Mouse (Mus musculus) G1E (cell line): Measurements from ENCODE around the gene Commd4. TPM values are rescaled to one million over a fixed set of nuclear protein-coding genes. Genes with fewer than 3 reads are reported as not detected.

Experiments
- ATAC-seq: 2 replicates; pipeline ENCODE4 v1.8.0; 2016; ENCODE audit warnings: mild to moderate bottlenecking; ENCODE audit not compliant: insufficient number of reproducible peaks, poor library complexity, low FRiP score, severe bottlenecking; ENCODE audit errors: extremely low read depth
- DNase-seq: peaks from one replicate; pipeline ENCODE4 v3.0.0; 2012; ENCODE audit warnings: low spot score
- H3K27me3 ChIP-seq: 2 replicates; pipeline ENCODE4 v1.6.1; 2012; ENCODE audit warnings: mild to moderate bottlenecking, low read length, inconsistent platforms; ENCODE audit not compliant: insufficient read depth
- H3K36me3 ChIP-seq: replicated peaks from 2 replicates; pipeline ENCODE3; 2012; ENCODE audit warnings: mild to moderate bottlenecking, inconsistent platforms
- H3K4me1 ChIP-seq: 2 replicates; pipeline ENCODE4 v1.6.1; 2012; ENCODE audit warnings: low read depth, low read length, inconsistent platforms, mixed read lengths; ENCODE audit not compliant: insufficient read depth
- H3K4me3 ChIP-seq: 2 replicates; pipeline ENCODE4 v1.5.1; 2012; ENCODE audit warnings: low read depth, mild to moderate bottlenecking, inconsistent platforms, low read length, moderate library complexity, mixed read lengths
- H3K9me3 ChIP-seq: replicated peaks from 2 replicates; pipeline ENCODE4 v1.6.1; 2012; ENCODE audit warnings: inconsistent platforms
- CTCF ChIP-seq: IDR thresholded peaks from 2 replicates; pipeline ENCODE4 v1.5.1; 2012; ENCODE audit warnings: low read depth, low read length, inconsistent platforms, mixed read lengths
- GATA1 ChIP-seq: IDR thresholded peaks from 2 replicates; pipeline ENCODE4 v1.6.1; 2012; ENCODE audit warnings: borderline replicate concordance, low read length, inconsistent platforms, mixed read lengths
- GATA2 ChIP-seq: IDR thresholded peaks from 2 replicates; pipeline ENCODE4 v1.6.1; 2012; ENCODE audit warnings: low read depth, low read length, inconsistent platforms, borderline replicate concordance
- POLR2AphosphoS5 ChIP-seq: IDR thresholded peaks from 2 replicates; pipeline ENCODE4 v1.6.1; 2012; ENCODE audit warnings: low read depth, low read length, inconsistent platforms; ENCODE audit not compliant: insufficient replicate concordance
- TAL1 ChIP-seq: conservative IDR thresholded peaks from 2 replicates; pipeline ENCODE4 v1.6.1; 2012; ENCODE audit warnings: low read depth, low read length, inconsistent platforms, mixed read lengths
- polyA plus RNA-seq: library from polyadenylated mRNA; stranded (reverse); fragments of >175 nt; gene quantifications from 2 replicates; pipeline ENCODE4 v1.2.3, GENCODE M21; 2012
- total RNA-seq, 2 experiments: library from RNA; stranded (forward) in 1 of 2; stranded (reverse) in 1 of 2; fragments of 200-1000 nt in 1 of 2; fragments of >200 nt in 1 of 2; fragmentation: Nextera tagmentation in 1 of 2; gene quantifications; 2 replicates each; pipeline ENCODE4 v1.2.3; 2014 to 2017

Gene Commd4
- total and polyA plus RNA-seq, 3 experiments, result 36.2 to 175 (median 59.7) TPM

DNA sequence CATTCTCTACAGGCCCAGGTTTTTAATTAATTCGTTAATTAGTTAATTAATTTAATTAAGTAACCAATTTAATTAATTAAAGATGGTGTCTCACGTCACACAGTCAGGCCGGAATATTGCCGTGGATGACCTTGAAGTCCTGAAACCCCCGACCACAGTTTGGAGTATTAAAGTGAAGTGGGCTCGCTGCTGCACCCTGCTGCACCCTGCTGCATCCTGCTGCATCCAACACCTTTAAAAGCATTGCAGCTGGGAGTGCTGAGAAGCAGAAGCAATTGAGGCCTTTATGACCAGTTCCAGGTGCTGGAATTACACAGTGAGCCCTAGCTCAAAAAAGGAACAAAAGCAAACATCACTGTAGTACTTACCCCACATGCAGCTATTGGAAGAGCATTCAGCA lies 5.8 kb downstream of the Commd4 start:
- Histone ChIP-seq H3K27me3 (no peaks in the 10 kb centered on the region), H3K4me1 (peaks cover 38% of the 10 kb centered on the region), H3K4me3 (no peak overlapping the region), H3K36me3 (peaks cover 35% of the 10 kb centered on the region), H3K9me3 (no peaks in the 10 kb centered on the region)
- ATAC-seq, result no peak
- DNase-seq, result no peak
- TF ChIP-seq GATA2 (no peak), CTCF (no peak), POLR2AphosphoS5 (no peak), GATA1 (no peak), TAL1 (no peak)

DNA sequence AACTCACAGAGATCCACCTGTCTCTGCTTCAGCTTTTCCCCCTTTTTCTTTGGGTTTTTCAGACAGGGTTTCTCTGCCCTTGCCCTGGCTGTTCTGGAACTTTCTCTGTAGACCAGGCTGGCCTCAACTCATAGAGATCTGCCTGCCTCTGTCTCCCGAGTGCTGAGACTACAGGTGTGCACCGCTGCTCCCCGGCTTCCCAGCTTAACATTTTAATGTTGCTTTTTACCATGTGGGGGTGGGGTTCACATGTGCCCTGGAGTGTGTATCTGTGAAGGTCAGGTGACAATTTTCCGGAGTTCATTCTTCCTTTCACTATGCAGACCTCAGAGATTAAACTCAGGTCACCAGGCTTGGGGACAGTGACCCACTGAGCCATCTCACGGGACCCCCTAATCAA lies 7.9 kb downstream of the Commd4 start:
- DNase-seq, result no peak
- no peak overlapping the region for H3K4me3 ChIP-seq
- H3K4me1 ChIP-seq, result peaks cover 30% of the 10 kb centered on the region

GRCm38 (mm10) chr9:57149021-57149420 lies 9.1 kb downstream of the Commd4 start:
- DNase-seq (no peak), ATAC-seq (no peak)
- no peaks in the 10 kb centered on the region for H3K9me3 ChIP-seq
- peaks cover 28% of the 10 kb centered on the region for H3K4me1 ChIP-seq
- peaks cover 18% of the 10 kb centered on the region for H3K36me3 ChIP-seq
- no peak for TF ChIP-seq GATA2
- no peak for TF ChIP-seq CTCF
- TF ChIP-seq TAL1, result no peak
- TF ChIP-seq GATA1, result no peak
- TF ChIP-seq POLR2AphosphoS5, result no peak
- H3K4me3 ChIP-seq, result peak overlapping the region; percentile 72; the same call in 1 of the 2 replicates
- no peaks in the 10 kb centered on the region for H3K27me3 ChIP-seq

More for the DNA sequence above, 7.9 kb downstream of the Commd4 start:
- Histone ChIP-seq H3K36me3 (peaks cover 18% of the 10 kb centered on the region), H3K9me3 (no peaks in the 10 kb centered on the region), H3K27me3 (no peaks in the 10 kb centered on the region)
- TF ChIP-seq CTCF (no peak), GATA2 (no peak), GATA1 (no peak), POLR2AphosphoS5 (no peak), TAL1 (no peak)
- no peak for ATAC-seq

- TF ChIP-seq TAL1, result no peak
- TF ChIP-seq POLR2AphosphoS5, result no peak
- TF ChIP-seq GATA1, result no peak
- TF ChIP-seq CTCF, result no peak
- TF ChIP-seq GATA2, result no peak
- Histone ChIP-seq H3K36me3 (peaks cover 23% of the 10 kb centered on the region), H3K9me3 (no peaks in the 10 kb centered on the region), H3K4me3 (peak within 1 kb of the TSS; percentile 72), H3K27me3 (no peaks in the 10 kb centered on the region), H3K4me1 (peaks cover 28% of the 10 kb centered on the region)
- ATAC-seq (peak; percentile 77), DNase-seq (peak; percentile 82)
These were observed 9.8 kb downstream of the Commd4 start, which contains the start of gene Neil1 for GRCm38 (mm10) chr9:57148144-57148878. Gene Neil1 (minus strand): TSS chr9:57148305.

DNA sequence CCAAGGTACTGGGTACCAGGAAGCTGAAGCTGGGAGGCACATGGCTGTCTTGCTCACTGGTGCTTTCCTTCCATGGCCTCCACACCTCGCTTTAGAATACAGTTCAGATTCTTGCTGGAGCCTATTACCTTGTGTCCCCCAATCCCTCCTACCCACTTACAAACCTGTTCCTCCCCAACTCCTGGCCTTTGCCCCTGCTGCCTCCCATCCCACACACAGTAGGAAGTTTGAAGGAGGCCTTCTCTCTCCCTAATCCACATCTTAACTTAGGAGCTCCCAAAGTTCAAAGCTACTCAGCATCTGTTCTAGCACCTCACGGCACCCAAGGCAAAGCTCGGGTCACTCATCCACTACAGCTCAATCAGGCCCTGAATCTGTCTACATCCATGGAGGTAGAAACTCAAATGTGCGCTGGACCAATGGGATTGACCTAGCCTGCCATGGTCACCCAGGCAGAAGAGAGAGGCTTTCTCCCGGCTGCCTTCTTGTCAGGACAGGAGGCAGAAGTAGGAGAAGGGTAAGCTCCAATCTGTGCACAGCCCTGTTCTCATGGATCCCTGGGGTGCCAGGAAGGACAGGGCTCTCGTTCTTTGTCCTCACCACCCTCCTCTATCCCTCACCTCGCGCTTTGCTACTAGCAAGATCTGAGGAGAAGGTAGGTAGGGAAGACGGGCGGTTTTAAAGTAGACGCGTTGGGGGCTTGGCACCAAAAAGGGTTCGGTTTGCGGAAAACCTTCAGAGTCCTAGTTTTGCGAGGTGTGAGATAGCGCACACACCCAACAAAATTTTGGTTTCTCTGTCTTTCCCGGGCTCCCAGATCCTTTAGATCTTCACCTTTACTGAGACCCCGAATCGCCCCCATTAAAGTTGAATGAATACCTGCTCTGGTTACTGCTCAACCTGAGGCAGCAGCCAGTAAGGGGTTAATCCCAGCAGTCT lies 10.7 kb downstream of the Commd4 start:
- H3K4me3 ChIP-seq, result peak overlapping the region; percentile 72
- H3K27me3 ChIP-seq, result no peaks in the 10 kb centered on the region
- peaks cover 32% of the 10 kb centered on the region for H3K36me3 ChIP-seq
- H3K9me3 ChIP-seq, result no peaks in the 10 kb centered on the region
- H3K4me1 ChIP-seq, result peaks cover 28% of the 10 kb centered on the region
- no peak for ATAC-seq
- no peak for DNase-seq
- TF ChIP-seq CTCF, result no peak
- TF ChIP-seq GATA2, result no peak
- TF ChIP-seq TAL1, result no peak
- no peak for TF ChIP-seq GATA1
- no peak for TF ChIP-seq POLR2AphosphoS5

GRCm38 (mm10) chr9:57146451-57147066 lies 11.6 kb downstream of the Commd4 start:
- TF ChIP-seq TAL1, result no peak
- TF ChIP-seq POLR2AphosphoS5, result no peak
- no peak for TF ChIP-seq CTCF
- TF ChIP-seq GATA1, result no peak
- no peak for TF ChIP-seq GATA2
- no peak overlapping the region for H3K4me3 ChIP-seq
- no peaks in the 10 kb centered on the region for H3K9me3 ChIP-seq
- peaks cover 41% of the 10 kb centered on the region for H3K36me3 ChIP-seq
- peaks cover 28% of the 10 kb centered on the region for H3K4me1 ChIP-seq
- H3K27me3 ChIP-seq, result no peaks in the 10 kb centered on the region
- DNase-seq, result no peak
- no peak for ATAC-seq
